Mouse (Mus musculus): Measurements from ENCODE around the gene Slc6a6. TPM values are rescaled to one million over a fixed set of nuclear protein-coding genes. Genes with fewer than 3 reads are reported as not detected.
A peak's percentile ranks its signal among the peaks of the same experiment; 100 is the strongest.

Gene Slc6a6
- polyA plus RNA-seq, 1 experiment from 2014 or later: 82.8 TPM

DNA sequence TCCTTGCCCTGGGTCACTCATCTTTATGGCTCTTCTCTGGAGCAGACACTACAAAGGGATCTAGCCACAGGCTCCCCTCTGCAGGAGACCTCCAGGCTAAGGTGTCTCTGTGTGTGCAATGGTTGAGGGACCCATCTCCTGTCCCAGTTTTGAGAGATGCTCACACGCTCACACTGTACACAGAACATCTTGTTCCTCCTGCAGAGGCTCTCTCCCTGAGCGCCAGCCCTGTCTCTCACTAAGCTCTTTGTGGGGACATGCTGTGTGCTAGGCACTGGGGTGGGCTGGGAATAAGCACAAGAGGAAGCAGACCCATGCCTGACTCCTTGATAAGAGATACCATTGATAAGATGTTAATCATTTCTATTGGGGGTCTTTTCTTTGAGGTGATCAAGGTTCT, 34.2 kb downstream of the Slc6a6 start:
- Histone ChIP-seq H3K9ac (replicated peaks) (no peak overlapping the region), H3K4me3 (no peak overlapping the region), H3K9me3 (no peaks in the 10 kb centered on the region), H3K27ac (replicated peaks) (peak overlapping the region; percentile 93), H3K4me2 (replicated peaks) (no peak overlapping the region), H3K27me3 (no peaks in the 10 kb centered on the region; the same call in 1 of the 2 replicates), H3K36me3 (peaks cover 2% of the 10 kb centered on the region), H3K4me1 (peaks cover 49% of the 10 kb centered on the region)
- 70% methylated on average over 2 of the region's 2 CpGs for WGBS
- no peak for ATAC-seq (ENCODE audit: low FRiP score, low read depth)

- H3K9ac ChIP-seq (replicated peaks): no peak overlapping the region
- ATAC-seq (ENCODE audit: low FRiP score, low read depth): no peak; the same call in 1 of the 2 replicates
These were observed 34.8 kb downstream of the Slc6a6 start for GRCm38 (mm10) chr6:91718603-91719002.

DNA sequence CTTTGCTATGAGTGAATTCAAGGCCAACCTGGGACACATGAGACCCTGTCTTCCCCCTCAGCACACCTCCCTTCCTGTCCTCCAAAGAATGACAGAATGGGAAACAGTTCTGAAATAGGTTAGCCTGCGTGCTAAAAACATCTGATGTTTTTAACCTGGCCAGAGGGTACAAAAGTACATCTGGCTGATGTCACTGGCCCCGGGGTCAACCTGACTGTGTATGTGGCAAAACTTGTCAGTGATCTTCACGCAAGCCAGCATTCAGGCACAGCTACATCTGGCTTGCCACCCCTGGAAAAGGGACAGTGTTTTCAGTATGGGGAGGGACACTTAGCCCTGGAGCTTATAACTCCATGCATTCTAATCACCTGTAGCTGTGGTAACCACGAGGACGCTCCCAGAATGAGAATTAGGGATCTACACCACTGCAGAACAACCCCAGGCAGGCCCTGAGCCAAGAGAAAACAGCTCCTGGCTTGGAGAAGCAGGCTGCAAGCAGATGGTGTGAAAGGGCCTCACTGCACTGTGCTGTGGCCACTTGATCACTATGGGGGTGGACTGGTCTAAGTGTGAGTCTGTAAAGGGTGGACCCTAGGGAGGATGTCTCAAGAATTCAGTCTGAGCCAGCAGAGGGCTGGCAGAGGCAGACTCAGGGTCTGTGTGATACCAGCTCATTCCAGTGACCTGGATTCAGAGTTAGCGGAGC, 35.3 kb downstream of the Slc6a6 start:
- H3K9me3 ChIP-seq: no peaks in the 10 kb centered on the region
- H3K27ac ChIP-seq (replicated peaks): peak overlapping the region; percentile 93
- H3K9ac ChIP-seq (replicated peaks): peak overlapping the region; percentile 37; the same call in 1 of the 2 replicates
- ATAC-seq (ENCODE audit: low FRiP score, low read depth): peak; percentile 64
- H3K27me3 ChIP-seq: no peaks in the 10 kb centered on the region; the same call in 1 of the 2 replicates
- peaks cover 40% of the 10 kb centered on the region for H3K4me1 ChIP-seq
- no peak overlapping the region for H3K4me3 ChIP-seq
- peak overlapping the region; percentile 38 for H3K4me2 ChIP-seq (replicated peaks)
- 49% methylated on average over 6 of the region's 6 CpGs for WGBS
- peaks cover 13% of the 10 kb centered on the region for H3K36me3 ChIP-seq

More at GRCm38 (mm10) chr6:91718603-91719002, 34.8 kb downstream of the Slc6a6 start:
- H3K36me3 ChIP-seq: peaks cover 7% of the 10 kb centered on the region
- H3K27me3 ChIP-seq: no peaks in the 10 kb centered on the region; the same call in 1 of the 2 replicates
- peak overlapping the region; percentile 93 for H3K27ac ChIP-seq (replicated peaks)
- no peak overlapping the region for H3K4me3 ChIP-seq
- no peak overlapping the region for H3K4me2 ChIP-seq (replicated peaks)
- H3K9me3 ChIP-seq: no peaks in the 10 kb centered on the region
- 60% methylated on average over 3 of the region's 3 CpGs for WGBS
- H3K4me1 ChIP-seq: peaks cover 43% of the 10 kb centered on the region

DNA sequence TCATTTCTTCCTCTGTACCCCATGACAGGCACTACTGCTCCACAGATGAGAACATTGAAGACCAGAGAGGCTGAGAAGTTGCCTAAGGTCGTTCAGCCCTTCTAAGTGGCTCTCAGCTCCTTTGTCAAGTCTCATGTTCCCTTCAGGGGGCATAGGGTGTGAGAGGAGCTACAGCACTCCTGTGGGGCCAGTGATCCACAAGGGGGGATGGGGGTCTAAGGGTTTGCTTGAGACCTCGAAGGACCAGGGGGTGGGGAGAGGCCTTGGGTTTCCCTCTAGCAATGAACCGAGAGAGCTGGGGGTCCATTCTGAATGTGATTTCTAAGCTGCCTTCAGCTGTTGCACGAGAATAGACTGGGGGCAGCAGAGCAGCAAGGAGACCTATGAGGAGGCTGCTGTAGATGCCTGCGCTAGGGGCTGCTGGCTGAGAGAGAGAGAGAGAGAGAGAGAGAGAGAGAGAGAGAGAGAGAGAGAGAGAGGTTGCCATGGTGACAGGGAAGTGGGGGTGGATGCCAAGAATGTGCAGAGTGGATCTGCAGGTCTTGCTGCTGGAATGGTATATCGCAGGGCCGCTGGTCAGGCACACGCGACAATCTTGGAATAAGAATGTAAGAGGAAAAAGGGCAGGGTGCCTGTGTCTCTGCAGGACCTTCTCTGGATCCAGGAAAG, 36.1 kb downstream of the Slc6a6 start:
- no peaks in the 10 kb centered on the region for H3K9me3 ChIP-seq
- H3K4me2 ChIP-seq (replicated peaks): peak overlapping the region; percentile 38
- peak overlapping the region; percentile 93 for H3K27ac ChIP-seq (replicated peaks)
- H3K27me3 ChIP-seq: no peaks in the 10 kb centered on the region; the same call in 1 of the 2 replicates
- peaks cover 21% of the 10 kb centered on the region for H3K36me3 ChIP-seq
- H3K4me1 ChIP-seq: peaks cover 40% of the 10 kb centered on the region
- H3K9ac ChIP-seq (replicated peaks): peak overlapping the region; percentile 37; the same call in 1 of the 2 replicates
- 2% methylated on average over 9 of the region's 9 CpGs for WGBS
- peak; percentile 73 for ATAC-seq (ENCODE audit: low FRiP score, low read depth)
- no peak overlapping the region for H3K4me3 ChIP-seq

GRCm38 (mm10) chr6:91720588-91721214, 36.8 kb downstream of the Slc6a6 start:
- Histone ChIP-seq H3K27me3 (no peaks in the 10 kb centered on the region; the same call in 1 of the 2 replicates), H3K36me3 (peaks cover 28% of the 10 kb centered on the region), H3K9me3 (no peaks in the 10 kb centered on the region), H3K9ac (replicated peaks) (0 out of 2 replicates have a peak overlapping the region, but pooled peaks have one; percentile 31), H3K27ac (replicated peaks) (peak overlapping the region; percentile 93), H3K4me1 (peaks cover 40% of the 10 kb centered on the region), H3K4me3 (no peak overlapping the region), H3K4me2 (replicated peaks) (peak overlapping the region; percentile 38)
- peak; percentile 24 for ATAC-seq (ENCODE audit: low FRiP score, low read depth)
- 65% methylated on average over 4 of the region's 4 CpGs for WGBS

DNA sequence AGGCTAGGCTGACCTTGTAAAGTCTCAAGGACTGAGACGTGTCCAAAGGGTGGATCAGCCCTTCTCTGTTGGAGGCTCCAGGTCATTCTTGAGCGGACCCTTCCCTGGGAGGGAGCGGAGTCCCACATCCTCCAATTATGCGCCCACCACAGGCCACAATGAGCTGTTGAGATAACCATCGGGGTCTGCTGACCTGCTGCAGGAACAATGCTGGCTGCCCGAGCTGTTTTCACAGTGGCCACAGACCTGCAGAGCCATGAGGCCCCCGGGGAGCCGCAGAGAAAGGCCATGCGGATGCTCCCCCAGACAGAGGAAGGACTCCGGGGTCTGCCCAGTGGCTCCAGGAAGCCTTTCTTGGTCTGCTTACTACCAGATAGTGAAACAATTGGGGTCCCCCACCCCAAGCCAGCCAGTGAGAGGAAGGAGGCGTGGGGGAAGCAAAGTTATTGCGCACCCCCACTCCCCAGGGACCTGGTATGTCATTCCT, 37.4 kb downstream of the Slc6a6 start:
- no peak for ATAC-seq (ENCODE audit: low FRiP score, low read depth)

DNA sequence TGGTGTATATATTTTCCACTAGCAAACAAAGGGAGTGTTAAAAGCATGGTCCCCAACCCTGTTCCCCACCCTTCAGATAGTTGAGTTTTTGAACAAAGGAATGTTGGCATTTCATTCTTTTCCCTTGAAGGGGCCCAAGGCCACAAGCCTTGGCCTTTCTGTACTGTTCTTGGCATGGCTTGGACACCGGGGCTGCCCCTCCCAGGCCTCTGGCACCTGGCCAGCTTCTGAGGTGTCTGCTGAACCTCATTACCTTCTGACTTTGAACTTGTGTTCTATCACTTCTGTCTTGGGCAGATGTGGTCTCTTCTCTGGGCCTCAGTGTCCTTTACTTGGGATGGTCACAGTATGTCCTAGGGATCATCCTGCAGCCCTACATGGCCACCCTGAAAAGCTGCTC, 43.5 kb downstream of the Slc6a6 start:
- Histone ChIP-seq H3K4me3 (no peak overlapping the region), H3K4me1 (peaks cover 34% of the 10 kb centered on the region), H3K4me2 (replicated peaks) (no peak overlapping the region), H3K27ac (replicated peaks) (peak overlapping the region; percentile 85; the same call in 1 of the 2 replicates), H3K27me3 (no peaks in the 10 kb centered on the region), H3K36me3 (peaks cover 59% of the 10 kb centered on the region), H3K9me3 (no peaks in the 10 kb centered on the region), H3K9ac (replicated peaks) (no peak overlapping the region)
- ATAC-seq (ENCODE audit: low FRiP score, low read depth): no peak
- WGBS: 89% methylated on average over 1 of the region's 1 CpGs

More for the DNA sequence above, 37.4 kb downstream of the Slc6a6 start:
- Histone ChIP-seq H3K4me1 (peaks cover 40% of the 10 kb centered on the region), H3K27ac (replicated peaks) (peak overlapping the region; percentile 93), H3K27me3 (no peaks in the 10 kb centered on the region; the same call in 1 of the 2 replicates), H3K9me3 (no peaks in the 10 kb centered on the region), H3K9ac (replicated peaks) (0 out of 2 replicates have a peak overlapping the region, but pooled peaks have one; percentile 28), H3K4me2 (replicated peaks) (0 out of 2 replicates have a peak overlapping the region, but pooled peaks have one; percentile 38), H3K36me3 (peaks cover 34% of the 10 kb centered on the region), H3K4me3 (no peak overlapping the region)
- 20% methylated on average over 12 of the region's 12 CpGs for WGBS

GRCm38 (mm10) chr6:91728939-91729619, 45.2 kb downstream of the Slc6a6 start:
- Histone ChIP-seq H3K9ac (replicated peaks) (peak overlapping the region; percentile 32; the same call in 1 of the 2 replicates), H3K4me3 (no peak overlapping the region), H3K27ac (replicated peaks) (peak overlapping the region; percentile 85), H3K4me2 (replicated peaks) (no peak overlapping the region), H3K9me3 (no peaks in the 10 kb centered on the region), H3K27me3 (no peaks in the 10 kb centered on the region), H3K4me1 (peaks cover 34% of the 10 kb centered on the region), H3K36me3 (peaks cover 64% of the 10 kb centered on the region)
- WGBS: 25% methylated on average over 6 of the region's 6 CpGs
- ATAC-seq (ENCODE audit: low FRiP score, low read depth): peak; percentile 45

- peak; percentile 72 for ATAC-seq (ENCODE audit: low FRiP score, low read depth)
- Histone ChIP-seq H3K9ac (replicated peaks) (peak overlapping the region; percentile 32; the same call in 1 of the 2 replicates), H3K4me2 (replicated peaks) (peak overlapping the region; percentile 6; the same call in 1 of the 2 replicates), H3K4me1 (peaks cover 34% of the 10 kb centered on the region), H3K27ac (replicated peaks) (peak overlapping the region; percentile 85), H3K36me3 (peaks cover 62% of the 10 kb centered on the region), H3K27me3 (no peaks in the 10 kb centered on the region), H3K4me3 (no peak overlapping the region), H3K9me3 (no peaks in the 10 kb centered on the region)
- WGBS: 7% methylated on average over 12 of the region's 12 CpGs
These were observed 45.8 kb downstream of the Slc6a6 start for GRCm38 (mm10) chr6:91729677-91730127.

GRCm38 (mm10) chr6:91732138-91732537, 48.3 kb downstream of the Slc6a6 start:
- ATAC-seq (ENCODE audit: low FRiP score, low read depth): no peak
- H3K4me3 ChIP-seq: no peak overlapping the region
- H3K4me1 ChIP-seq: peaks cover 34% of the 10 kb centered on the region
- H3K9ac ChIP-seq (replicated peaks): no peak overlapping the region
- H3K27me3 ChIP-seq: no peaks in the 10 kb centered on the region
- no peaks in the 10 kb centered on the region for H3K9me3 ChIP-seq
- peaks cover 64% of the 10 kb centered on the region for H3K36me3 ChIP-seq
- no peak overlapping the region for H3K4me2 ChIP-seq (replicated peaks)
- 81% methylated on average over 11 of the region's 11 CpGs for WGBS
- H3K27ac ChIP-seq (replicated peaks): no peak overlapping the region

GRCm38 (mm10) chr6:91736471-91736870, 52.6 kb downstream of the Slc6a6 start:
- Histone ChIP-seq H3K9me3 (no peaks in the 10 kb centered on the region), H3K4me3 (no peak overlapping the region), H3K27me3 (no peaks in the 10 kb centered on the region), H3K36me3 (peaks cover 83% of the 10 kb centered on the region), H3K9ac (replicated peaks) (no peak overlapping the region), H3K4me1 (peaks cover 6% of the 10 kb centered on the region; the same call in 1 of the 2 replicates), H3K27ac (replicated peaks) (no peak overlapping the region; the same call in 1 of the 2 replicates), H3K4me2 (replicated peaks) (no peak overlapping the region)
- WGBS: 60% methylated on average over 5 of the region's 5 CpGs
- ATAC-seq (ENCODE audit: low FRiP score, low read depth): no peak

Data from midbrain, embryonic 12.5 days (tissue).